Mouse (Mus musculus) heart, adult 18-20 months (tissue): Measurements from ENCODE around the gene Scamp4. TPM values are rescaled to one million over a fixed set of nuclear protein-coding genes. Genes with fewer than 3 reads are reported as not detected.

Experiments
- DNase-seq, 2 experiments: peaks; one replicate each; pipeline ENCODE4 v3.0.0; 2021 to 2022; ENCODE audit warnings: mixed read lengths in 1 of 2
- long read RNA-seq, 2 experiments: library from polyadenylated mRNA; stranded (forward); transcript quantifications; one replicate each; pipeline ENCODE4 v2.0.0; 2021
- total RNA-seq, 2 experiments: library from RNA; stranded (reverse); gene quantifications; 2 replicates each; pipeline ENCODE4 v1.2.3; 2021

Scamp4 gene
- total RNA-seq = 10 to 100 TPM; 20.1 to 22.2 TPM
- long read RNA-seq, experiment 1, transcript Scamp4-201 (7 exons, 1,804 nt) = major isoform, 34 of 43 reads
- long read RNA-seq, experiment 1, partial matches to known transcripts = 0 of 43 reads
- long read RNA-seq, experiment 1, other reads (novel, unspliced or antisense) = 4 of 43 reads
- long read RNA-seq, experiment 2, transcript Scamp4-201 (7 exons, 1,804 nt) = major isoform, 16 of 21 reads
- long read RNA-seq, experiment 2, partial matches to known transcripts = 2 of 21 reads
- long read RNA-seq, experiment 2, other reads (novel, unspliced or antisense) = 2 of 21 reads

- DNase-seq = peak; percentile 96 to 98
Measured at GRCm38 (mm10) chr10:80602698-80603325, at the start of gene Scamp4, which contains the start of gene Adat3. TSS of gene Scamp4 (plus strand) at chr10:80602872. TSS of gene Adat3 (plus strand) at chr10:80602880.

- DNase-seq = no peak
Measured at GRCm38 (mm10) chr10:80553575-80553974, 49.1 kb upstream of the Scamp4 start.

GRCm38 (mm10) chr10:80553997-80554396 lies 48.7 kb upstream of the Scamp4 start:
- DNase-seq = no peak

GRCm38 (mm10) chr10:80557346-80557965 lies 45.2 kb upstream of the Scamp4 start:
- peak; percentile 67 to 88 for DNase-seq

- no peak for DNase-seq
Measured at GRCm38 (mm10) chr10:80559431-80559830, 43.2 kb upstream of the Scamp4 start.

- DNase-seq = no peak
Measured at GRCm38 (mm10) chr10:80560621-80561020, 42.1 kb upstream of the Scamp4 start.

- DNase-seq = peak; percentile 95 to 98
Measured at GRCm38 (mm10) chr10:80561116-80561944, 41.3 kb upstream of the Scamp4 start, which contains the start of gene Rexo1. TSS of gene Rexo1 (minus strand) at chr10:80561560.

- DNase-seq = peak; percentile 80 to 93
Measured at GRCm38 (mm10) chr10:80566375-80567092, 36.1 kb upstream of the Scamp4 start.

- DNase-seq = no peak
Measured at GRCm38 (mm10) chr10:80568876-80569275, 33.8 kb upstream of the Scamp4 start.

- DNase-seq = peak; percentile 55 to 75
Measured at GRCm38 (mm10) chr10:80569664-80570066, 33.0 kb upstream of the Scamp4 start.

- no peak for DNase-seq
Measured at GRCm38 (mm10) chr10:80570419-80570818, 32.3 kb upstream of the Scamp4 start.

GRCm38 (mm10) chr10:80570871-80571836 lies 31.5 kb upstream of the Scamp4 start:
- DNase-seq = no peak

- no peak for DNase-seq
Measured at GRCm38 (mm10) chr10:80572477-80572876, 30.2 kb upstream of the Scamp4 start.

- no peak for DNase-seq
Measured at GRCm38 (mm10) chr10:80573944-80574343, 28.7 kb upstream of the Scamp4 start.

GRCm38 (mm10) chr10:80574896-80575295 lies 27.8 kb upstream of the Scamp4 start:
- DNase-seq = no peak

- DNase-seq = no peak
Measured at GRCm38 (mm10) chr10:80575925-80576324, 26.7 kb upstream of the Scamp4 start.

- DNase-seq = peak; percentile 55 to 61
Measured at GRCm38 (mm10) chr10:80576351-80577194, 26.1 kb upstream of the Scamp4 start.

- peak; percentile 98 to 99 for DNase-seq
Measured at GRCm38 (mm10) chr10:80577195-80578130, 25.2 kb upstream of the Scamp4 start, which contains the start of gene Klf16. TSS of gene Klf16 (minus strand) at chr10:80577321.
